Mouse (Mus musculus) limb, embryonic 14.5 days (tissue): Measurements from ENCODE around the gene Cfap100. TPM values are rescaled to one million over a fixed set of nuclear protein-coding genes. Genes with fewer than 3 reads are reported as not detected.

Experiments
- ATAC-seq: fragments of 200-750 bp; cut with Nextera tagmentation; 2 replicates; pipeline ENCODE4 v1.8.0; 2017; ENCODE audit warnings: low read depth, moderate number of reproducible peaks, moderate TSS enrichment; ENCODE audit not compliant: low FRiP score
- DNase-seq: peaks from one replicate; pipeline ENCODE4 v3.0.0-alpha.2; 2015; ENCODE audit warnings: low spot score
- H3K27ac ChIP-seq: fragments of 300-500 bp; sonication (generic); replicated peaks from 2 replicates; pipeline ENCODE4 v1.5.1; 2014; ENCODE audit warnings: low read depth, mild to moderate bottlenecking, low read length, moderate library complexity, mixed read lengths
- H3K27me3 ChIP-seq: fragments of 300-500 bp; sonication (generic); 2 replicates; pipeline ENCODE4 v1.6.1; 2014; ENCODE audit warnings: low read length, mixed read lengths; ENCODE audit not compliant: control insufficient read depth, insufficient read depth
- H3K36me3 ChIP-seq: fragments of 300-500 bp; sonication (generic); 2 replicates; pipeline ENCODE4 v1.6.1; 2014; ENCODE audit warnings: mild to moderate bottlenecking, low read length, moderate library complexity, mixed read lengths; ENCODE audit not compliant: control insufficient read depth, insufficient read depth
- H3K4me1 ChIP-seq: fragments of 300-500 bp; sonication (generic); 2 replicates; pipeline ENCODE4 v1.6.1; 2014; ENCODE audit warnings: antibody characterized with exemption, low read length, mixed read lengths; ENCODE audit not compliant: control insufficient read depth, insufficient read depth
- H3K4me2 ChIP-seq: fragments of 300-500 bp; sonication (generic); replicated peaks from 2 replicates; pipeline ENCODE4 v1.6.1; 2014; ENCODE audit warnings: low read depth, mild to moderate bottlenecking, low read length, moderate library complexity; ENCODE audit not compliant: severe bottlenecking
- H3K4me3 ChIP-seq: fragments of 300-500 bp; sonication (generic); replicated peaks from 2 replicates; pipeline ENCODE4 v1.5.1; 2014; ENCODE audit warnings: low read length
- H3K9ac ChIP-seq: fragments of 300-500 bp; sonication (generic); 2 replicates; pipeline ENCODE4 v1.6.1; 2014; ENCODE audit warnings: mild to moderate bottlenecking, low read depth, low read length, moderate library complexity; ENCODE audit not compliant: severe bottlenecking
- H3K9me3 ChIP-seq: fragments of 300-500 bp; sonication (generic); 2 replicates; pipeline ENCODE4 v1.6.1; 2016; ENCODE audit warnings: low read length; ENCODE audit not compliant: control insufficient read depth
- POLR2A ChIP-seq: fragments of 200-500 bp; IDR thresholded peaks from 2 replicates; pipeline ENCODE4 v1.8.0; 2012; ENCODE audit warnings: inconsistent platforms, mild to moderate bottlenecking, moderate library complexity, borderline replicate concordance; ENCODE audit not compliant: insufficient read depth, insufficient read length; ENCODE audit errors: extremely low read depth
- WGBS: fragments of 180-500 bp; shearing (Covaris S2); extraction: QIAGEN DNeasy Blood & Tissue Kit; methylation state at CpG from one replicate; pipeline ENCODE4 v1.1.7; 2014; 5-methylcytosine and 5-hydroxymethylcytosine counted together
- polyA plus RNA-seq, 2 experiments: library from polyadenylated mRNA; depleted of rRNA in 1 of 2; stranded (reverse) in 1 of 2; unstranded in 1 of 2; fragments of >200 nt; fragmentation: Nextera tagmentation in 1 of 2; extraction: Ambion mirVana in 1 of 2; gene quantifications; 2 replicates each; pipeline versions ENCODE4 v1.2.1 to v1.2.3; 2012 to 2014

Cfap100 gene
- polyA plus RNA-seq, 2 experiments = 1.0 to 1.1 TPM

DNA sequence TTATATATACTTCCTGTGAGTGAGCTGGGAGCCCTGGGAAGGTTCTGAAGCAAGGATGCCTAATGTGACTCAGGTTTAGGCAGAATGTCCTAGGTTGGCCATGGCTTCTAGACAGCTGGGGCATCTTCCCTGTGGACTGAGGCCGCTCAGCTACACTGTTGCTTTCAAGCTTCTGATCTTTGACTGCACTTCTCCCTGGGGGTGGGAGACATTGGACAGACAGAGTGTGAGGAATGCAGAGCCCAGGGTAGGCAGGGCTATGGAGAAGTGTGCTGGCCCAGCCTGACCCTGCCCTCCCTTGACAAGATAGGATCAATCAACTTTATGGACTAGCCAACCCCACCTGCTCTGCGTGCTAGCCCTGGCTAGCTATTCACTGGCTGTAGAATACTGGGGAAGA is 32.6 kb upstream of the Cfap100 start:
- no peak overlapping the region for H3K27ac ChIP-seq
- WGBS = 32% methylated on average over 2 of the region's 2 CpGs
- no peaks in the 10 kb centered on the region for H3K9me3 ChIP-seq
- no peak for DNase-seq
- no peak overlapping the region for H3K4me3 ChIP-seq
- no peak for ATAC-seq
- H3K36me3 ChIP-seq = no peaks in the 10 kb centered on the region
- peaks cover 15% of the 10 kb centered on the region for H3K4me1 ChIP-seq
- H3K9ac ChIP-seq = no peak overlapping the region
- no peak overlapping the region for H3K4me2 ChIP-seq
- H3K27me3 ChIP-seq = peaks cover 23% of the 10 kb centered on the region
- TF ChIP-seq POLR2A = no peak

DNA sequence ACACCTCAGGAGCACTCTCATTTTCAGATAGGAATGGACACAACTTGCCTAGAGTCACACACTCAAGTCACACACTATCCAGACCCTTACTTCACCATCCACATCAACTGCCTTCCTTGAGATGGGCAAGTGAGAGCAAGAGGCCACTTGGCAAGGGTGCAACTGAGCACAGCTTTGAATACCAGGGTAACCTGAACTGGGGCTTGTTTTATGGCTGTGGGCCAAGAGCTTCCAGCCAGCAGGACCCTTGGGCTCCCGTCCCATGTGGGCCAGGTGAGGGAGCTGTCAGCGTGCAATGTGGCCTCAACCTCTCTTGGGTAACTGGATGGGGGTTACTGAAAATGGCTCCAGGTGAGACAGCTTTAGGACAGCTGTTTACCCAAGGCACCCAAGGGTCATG is 28.8 kb upstream of the Cfap100 start:
- no peak overlapping the region for H3K4me3 ChIP-seq
- H3K27ac ChIP-seq = no peak overlapping the region
- no peaks in the 10 kb centered on the region for H3K36me3 ChIP-seq
- no peak overlapping the region for H3K9ac ChIP-seq
- no peaks in the 10 kb centered on the region for H3K9me3 ChIP-seq
- no peaks in the 10 kb centered on the region for H3K4me1 ChIP-seq
- no peak overlapping the region for H3K4me2 ChIP-seq
- H3K27me3 ChIP-seq = peaks cover 15% of the 10 kb centered on the region
- no peak for DNase-seq
- 69% methylated on average over 2 of the region's 2 CpGs for WGBS
- no peak for TF ChIP-seq POLR2A
- ATAC-seq = no peak

DNA sequence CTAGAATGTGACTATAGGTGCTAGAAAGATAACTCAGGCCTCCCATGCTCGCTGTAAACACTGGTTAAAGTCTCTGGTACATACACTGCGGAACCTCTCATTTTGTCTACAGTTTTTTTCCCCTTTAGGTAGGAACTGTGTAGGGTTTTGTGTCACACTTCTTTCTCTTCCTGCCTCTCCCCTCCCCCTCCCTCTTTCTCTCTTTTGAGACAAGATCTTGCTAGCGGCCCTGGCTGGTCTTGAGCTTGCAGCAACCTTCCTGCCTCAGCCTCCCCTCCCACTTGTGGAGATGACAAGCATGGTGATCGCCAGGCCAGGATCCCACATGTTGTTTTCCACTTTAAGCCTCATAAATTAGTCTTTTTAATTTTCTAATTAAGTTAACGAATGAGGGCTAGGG is 25.2 kb upstream of the Cfap100 start:
- H3K27ac ChIP-seq = no peak overlapping the region
- no peaks in the 10 kb centered on the region for H3K36me3 ChIP-seq
- H3K9me3 ChIP-seq = no peaks in the 10 kb centered on the region
- no peak for DNase-seq
- no peaks in the 10 kb centered on the region for H3K27me3 ChIP-seq
- no peak overlapping the region for H3K4me2 ChIP-seq
- WGBS = 85% methylated on average over 5 of the region's 5 CpGs
- no peak for TF ChIP-seq POLR2A
- no peak for ATAC-seq
- H3K9ac ChIP-seq = no peak overlapping the region
- no peak overlapping the region for H3K4me3 ChIP-seq
- H3K4me1 ChIP-seq = no peaks in the 10 kb centered on the region

DNA sequence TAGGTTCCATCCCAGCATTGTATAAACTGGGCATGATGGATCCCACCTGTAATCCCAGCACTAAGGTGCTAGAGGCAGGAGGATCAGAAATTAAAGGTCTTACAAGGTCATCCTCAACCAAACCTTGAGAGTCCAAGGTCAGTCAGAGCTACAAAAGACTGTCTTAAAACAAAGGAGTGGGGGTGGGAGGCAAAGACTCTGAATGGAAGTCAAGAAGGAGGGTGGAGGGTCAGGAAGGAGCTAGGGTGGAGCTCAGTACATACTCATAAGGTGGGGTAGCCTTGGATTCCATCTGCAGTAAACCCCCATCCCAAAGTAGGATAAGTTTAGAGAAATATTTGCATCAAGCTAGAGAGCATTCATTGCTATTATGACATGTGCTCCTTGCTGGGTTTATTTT is 24.0 kb upstream of the Cfap100 start:
- H3K27me3 ChIP-seq = no peaks in the 10 kb centered on the region
- no peaks in the 10 kb centered on the region for H3K4me1 ChIP-seq
- no peak overlapping the region for H3K4me3 ChIP-seq
- H3K27ac ChIP-seq = no peak overlapping the region
- DNase-seq (no peak), ATAC-seq (no peak)
- H3K4me2 ChIP-seq = no peak overlapping the region
- H3K9ac ChIP-seq = no peak overlapping the region
- H3K9me3 ChIP-seq = no peaks in the 10 kb centered on the region
- TF ChIP-seq POLR2A = no peak
- H3K36me3 ChIP-seq = no peaks in the 10 kb centered on the region

DNA sequence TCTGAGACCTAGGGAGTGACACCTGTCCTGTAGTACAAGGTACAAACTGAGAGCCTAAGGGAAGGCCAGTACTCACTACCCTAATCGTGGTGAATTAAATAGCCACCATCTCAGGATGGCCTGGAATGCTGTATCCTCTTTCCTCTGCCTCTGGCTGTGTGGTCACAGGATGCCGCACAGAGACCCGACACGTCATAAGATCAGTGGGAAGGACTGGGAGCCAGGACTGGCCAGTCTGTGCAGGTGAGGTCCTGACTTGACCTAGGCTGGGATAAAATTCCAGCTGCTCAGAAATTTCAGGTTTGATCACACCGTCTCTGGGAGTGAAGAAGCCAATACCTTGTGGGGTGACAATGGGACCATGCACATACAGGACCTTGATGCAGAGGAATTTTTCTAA is 22.9 kb upstream of the Cfap100 start:
- Histone ChIP-seq H3K4me2 (no peak overlapping the region), H3K27me3 (no peaks in the 10 kb centered on the region), H3K4me3 (no peak overlapping the region), H3K36me3 (no peaks in the 10 kb centered on the region), H3K9me3 (no peaks in the 10 kb centered on the region), H3K9ac (no peak overlapping the region), H3K27ac (no peak overlapping the region), H3K4me1 (no peaks in the 10 kb centered on the region)
- 86% methylated on average over 5 of the region's 5 CpGs for WGBS
- no peak for TF ChIP-seq POLR2A
- no peak for DNase-seq
- ATAC-seq = no peak

DNA sequence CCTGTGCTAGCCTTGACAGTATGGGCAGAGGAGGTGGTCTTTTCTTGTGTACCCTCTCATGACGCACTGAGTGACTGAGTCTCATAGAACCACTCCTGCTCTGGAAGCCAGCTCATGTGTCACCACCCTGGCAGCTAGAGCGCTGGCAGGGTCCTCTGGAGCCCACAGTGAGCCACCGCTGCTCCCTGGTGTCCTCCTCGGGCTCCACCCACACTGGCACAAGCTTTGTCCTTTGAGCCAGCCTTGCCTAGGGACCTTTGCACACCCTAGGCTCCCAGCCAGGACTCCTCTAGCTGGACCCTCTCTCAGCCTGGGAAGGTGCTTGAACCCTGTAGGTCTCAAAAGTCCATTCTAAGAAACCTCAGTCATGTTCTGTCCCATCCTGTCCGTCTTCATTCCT is 22.1 kb upstream of the Cfap100 start:
- H3K27ac ChIP-seq = no peak overlapping the region
- ATAC-seq (no peak), DNase-seq (no peak)
- no peaks in the 10 kb centered on the region for H3K9me3 ChIP-seq
- TF ChIP-seq POLR2A = no peak
- no peak overlapping the region for H3K4me3 ChIP-seq
- H3K27me3 ChIP-seq = no peaks in the 10 kb centered on the region
- H3K9ac ChIP-seq = no peak overlapping the region
- no peaks in the 10 kb centered on the region for H3K4me1 ChIP-seq
- WGBS = 69% methylated on average over 5 of the region's 5 CpGs
- H3K4me2 ChIP-seq = no peak overlapping the region
- no peaks in the 10 kb centered on the region for H3K36me3 ChIP-seq
